Mouse (Mus musculus): ENCODE measurements around the gene Tbc1d22b. TPM values are rescaled to one million over a fixed set of nuclear protein-coding genes. Genes with fewer than 3 reads are reported as not detected.
"Not testable (repeated sequence)": the region's sequence is repeated elsewhere in the genome, so short reads cannot be mapped to it uniquely, and the experiment has no call there.

Gene Tbc1d22b
- polyA plus RNA-seq, 1 experiment, result 9.0 TPM

- no peaks in the 10 kb centered on the region for H3K79me2 ChIP-seq (ENCODE audit: control insufficient read depth, insufficient read depth)
- no peak overlapping the region for H3K4me2 ChIP-seq (ENCODE audit: low read depth)
- TF ChIP-seq CEBPB (IDR thresholded peaks at IDR 0.05; ENCODE audit: insufficient read depth, poor library complexity, severe bottlenecking) (no peak), USF1 (IDR thresholded peaks at IDR 0.05; ENCODE audit: low read depth) (no peak), SRF (IDR thresholded peaks at IDR 0.05; ENCODE audit: control insufficient read depth, insufficient read length, low read depth) (no peak), MYOD1 (IDR thresholded peaks at IDR 0.05; ENCODE audit: control insufficient read depth in 1 of 3, insufficient read length in 2 of 3, low read depth in 2 of 3) (no peak), MAX (IDR thresholded peaks at IDR 0.05; ENCODE audit: low read depth) (no peak), REST (IDR thresholded peaks at IDR 0.05; ENCODE audit: insufficient read depth, insufficient read length) (no peak), TCF12 (IDR thresholded peaks at IDR 0.05; ENCODE audit: insufficient read depth, poor library complexity, severe bottlenecking) (no peak), POLR2AphosphoS2 (IDR thresholded peaks at IDR 0.05; ENCODE audit: insufficient read length, low read depth) (no peak)
- H3ac ChIP-seq (ENCODE audit: control insufficient read depth, insufficient read length), result no peak overlapping the region
- H3K27me3 ChIP-seq (ENCODE audit: control insufficient read depth, insufficient read depth, insufficient read length), result no peaks in the 10 kb centered on the region
- H3K36me3 ChIP-seq (ENCODE audit: control insufficient read depth, insufficient read depth), result peaks cover 4% of the 10 kb centered on the region
- H3K4me3 ChIP-seq, result no peak overlapping the region
Measured at GRCm38 (mm10) chr17:29599051-29599450, 49.5 kb downstream of the Tbc1d22b start.

DNA sequence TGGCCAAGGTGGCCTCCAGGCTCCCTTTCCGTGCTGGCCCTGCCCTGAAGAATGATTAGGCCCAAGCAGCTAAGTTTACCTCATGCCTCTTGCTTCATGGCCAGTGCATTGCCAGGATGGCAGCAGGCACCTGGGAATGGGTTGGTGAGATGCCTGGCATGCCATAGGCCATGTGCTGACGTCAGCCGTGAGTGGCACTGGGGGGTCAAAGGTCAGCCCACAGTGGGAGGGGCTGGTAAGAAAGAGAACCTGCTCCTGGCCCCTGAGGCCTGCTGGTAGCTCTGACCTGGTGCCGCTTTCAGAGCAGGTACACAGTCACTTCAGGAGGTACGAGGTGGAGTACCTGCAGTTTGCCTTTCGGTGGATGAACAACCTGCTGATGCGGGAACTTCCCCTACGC, 50.0 kb downstream of the Tbc1d22b start:
- H3ac ChIP-seq (ENCODE audit: control insufficient read depth, insufficient read length), result no peak overlapping the region
- H3K36me3 ChIP-seq (ENCODE audit: control insufficient read depth, insufficient read depth), result peaks cover 4% of the 10 kb centered on the region
- no peaks in the 10 kb centered on the region for H3K79me2 ChIP-seq (ENCODE audit: control insufficient read depth, insufficient read depth)
- H3K27me3 ChIP-seq (ENCODE audit: control insufficient read depth, insufficient read depth, insufficient read length), result no peaks in the 10 kb centered on the region
- H3K4me3 ChIP-seq, result no peak overlapping the region
- TF ChIP-seq REST (IDR thresholded peaks at IDR 0.05; ENCODE audit: insufficient read depth, insufficient read length) (no peak), TCF3 (IDR thresholded peaks at IDR 0.05; ENCODE audit: insufficient read length, low read depth) (no peak), USF1 (IDR thresholded peaks at IDR 0.05; ENCODE audit: low read depth) (no peak), CEBPB (IDR thresholded peaks at IDR 0.05; ENCODE audit: insufficient read depth, poor library complexity, severe bottlenecking) (no peak), POLR2AphosphoS2 (IDR thresholded peaks at IDR 0.05; ENCODE audit: insufficient read length, low read depth) (no peak), POLR2A (IDR thresholded peaks at IDR 0.05; ENCODE audit: insufficient read length, low read depth) (no peak), SRF (IDR thresholded peaks at IDR 0.05; ENCODE audit: control insufficient read depth, insufficient read length, low read depth) (no peak), E2F4 (IDR thresholded peaks at IDR 0.05; ENCODE audit: insufficient read depth) (no peak), MYOD1 (IDR thresholded peaks at IDR 0.05; ENCODE audit: control insufficient read depth in 1 of 3, insufficient read length in 2 of 3, low read depth in 2 of 3) (no peak), TCF12 (IDR thresholded peaks at IDR 0.05; ENCODE audit: insufficient read depth, poor library complexity, severe bottlenecking) (no peak), MAX (IDR thresholded peaks at IDR 0.05; ENCODE audit: low read depth) (no peak), MYOG (IDR thresholded peaks at IDR 0.05; ENCODE audit: control insufficient read depth in 1 of 3, insufficient read depth in 1 of 3, insufficient read length in 2 of 3, low read depth in 2 of 3) (no peak)
- no peak overlapping the region for H3K4me2 ChIP-seq (ENCODE audit: low read depth)

DNA sequence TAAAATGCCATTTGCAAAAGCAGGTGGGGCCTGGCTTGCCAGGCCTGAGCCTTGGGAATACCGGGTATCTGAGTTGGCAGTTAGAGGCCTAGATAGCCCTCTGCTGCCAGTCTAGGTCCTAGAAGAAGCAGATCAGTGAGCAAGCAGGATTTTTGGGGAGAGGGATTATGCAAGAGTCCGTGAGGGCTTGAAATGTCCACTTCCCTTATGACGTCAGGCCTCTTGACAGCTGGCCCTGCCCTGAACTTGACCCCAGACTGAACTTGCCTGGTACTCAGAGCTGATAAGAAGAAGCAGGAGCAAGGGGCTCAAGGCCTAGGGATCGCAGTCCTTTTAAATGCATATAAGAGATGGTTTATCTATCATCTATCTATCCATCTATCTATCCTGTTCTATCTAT, 51.8 kb downstream of the Tbc1d22b start:
- Histone ChIP-seq H3K4me2 (ENCODE audit: low read depth) (no peak overlapping the region), H3ac (ENCODE audit: control insufficient read depth, insufficient read length) (no peak overlapping the region), H3K79me2 (ENCODE audit: control insufficient read depth, insufficient read depth) (no peaks in the 10 kb centered on the region), H3K27me3 (ENCODE audit: control insufficient read depth, insufficient read depth, insufficient read length) (no peaks in the 10 kb centered on the region), H3K36me3 (ENCODE audit: control insufficient read depth, insufficient read depth) (no peaks in the 10 kb centered on the region), H3K4me3 (no peak overlapping the region)
- peak in 1 of 3 experiments; percentile 13 for TF ChIP-seq MYOD1 (IDR thresholded peaks at IDR 0.05; ENCODE audit: control insufficient read depth in 1 of 3, insufficient read length in 2 of 3, low read depth in 2 of 3)
- no peak for TF ChIP-seq SRF (IDR thresholded peaks at IDR 0.05; ENCODE audit: control insufficient read depth, insufficient read length, low read depth)
- no peak for TF ChIP-seq USF1 (IDR thresholded peaks at IDR 0.05; ENCODE audit: low read depth)
- no peak for TF ChIP-seq POLR2AphosphoS2 (IDR thresholded peaks at IDR 0.05; ENCODE audit: insufficient read length, low read depth)
- TF ChIP-seq REST (IDR thresholded peaks at IDR 0.05; ENCODE audit: insufficient read depth, insufficient read length), result no peak
- no peak for TF ChIP-seq E2F4 (IDR thresholded peaks at IDR 0.05; ENCODE audit: insufficient read depth)
- peak; percentile 37; the same call in 1 of the 2 replicates for TF ChIP-seq CEBPB (IDR thresholded peaks at IDR 0.05; ENCODE audit: insufficient read depth, poor library complexity, severe bottlenecking)
- no peak for TF ChIP-seq TCF3 (IDR thresholded peaks at IDR 0.05; ENCODE audit: insufficient read length, low read depth)
- TF ChIP-seq MYOG (IDR thresholded peaks at IDR 0.05; ENCODE audit: control insufficient read depth in 1 of 3, insufficient read depth in 1 of 3, insufficient read length in 2 of 3, low read depth in 2 of 3), result peak in 1 of 3 experiments; percentile 66
- no peak for TF ChIP-seq POLR2A (IDR thresholded peaks at IDR 0.05; ENCODE audit: insufficient read length, low read depth)
- no peak for TF ChIP-seq MAX (IDR thresholded peaks at IDR 0.05; ENCODE audit: low read depth)
- TF ChIP-seq TCF12 (IDR thresholded peaks at IDR 0.05; ENCODE audit: insufficient read depth, poor library complexity, severe bottlenecking), result no peak

GRCm38 (mm10) chr17:29603283-29603682, 53.7 kb downstream of the Tbc1d22b start:
- TF ChIP-seq POLR2A (IDR thresholded peaks at IDR 0.05; ENCODE audit: insufficient read length, low read depth) (no peak), TCF12 (IDR thresholded peaks at IDR 0.05; ENCODE audit: insufficient read depth, poor library complexity, severe bottlenecking) (no peak), TCF3 (IDR thresholded peaks at IDR 0.05; ENCODE audit: insufficient read length, low read depth) (no peak), USF1 (IDR thresholded peaks at IDR 0.05; ENCODE audit: low read depth) (no peak), REST (IDR thresholded peaks at IDR 0.05; ENCODE audit: insufficient read depth, insufficient read length) (no peak), MAX (IDR thresholded peaks at IDR 0.05; ENCODE audit: low read depth) (no peak), CEBPB (IDR thresholded peaks at IDR 0.05; ENCODE audit: insufficient read depth, poor library complexity, severe bottlenecking) (no peak), E2F4 (IDR thresholded peaks at IDR 0.05; ENCODE audit: insufficient read depth) (no peak), MYOG (IDR thresholded peaks at IDR 0.05; ENCODE audit: control insufficient read depth in 1 of 3, insufficient read depth in 1 of 3, insufficient read length in 2 of 3, low read depth in 2 of 3) (no peak), SRF (IDR thresholded peaks at IDR 0.05; ENCODE audit: control insufficient read depth, insufficient read length, low read depth) (no peak), POLR2AphosphoS2 (IDR thresholded peaks at IDR 0.05; ENCODE audit: insufficient read length, low read depth) (no peak), MYOD1 (IDR thresholded peaks at IDR 0.05; ENCODE audit: control insufficient read depth in 1 of 3, insufficient read length in 2 of 3, low read depth in 2 of 3) (no peak)
- Histone ChIP-seq H3K36me3 (ENCODE audit: control insufficient read depth, insufficient read depth) (no peaks in the 10 kb centered on the region), H3K4me2 (ENCODE audit: low read depth) (no peak overlapping the region), H3K27me3 (ENCODE audit: control insufficient read depth, insufficient read depth, insufficient read length) (no peaks in the 10 kb centered on the region), H3K4me3 (no peak overlapping the region), H3ac (ENCODE audit: control insufficient read depth, insufficient read length) (no peak overlapping the region), H3K79me2 (ENCODE audit: control insufficient read depth, insufficient read depth) (no peaks in the 10 kb centered on the region)

DNA sequence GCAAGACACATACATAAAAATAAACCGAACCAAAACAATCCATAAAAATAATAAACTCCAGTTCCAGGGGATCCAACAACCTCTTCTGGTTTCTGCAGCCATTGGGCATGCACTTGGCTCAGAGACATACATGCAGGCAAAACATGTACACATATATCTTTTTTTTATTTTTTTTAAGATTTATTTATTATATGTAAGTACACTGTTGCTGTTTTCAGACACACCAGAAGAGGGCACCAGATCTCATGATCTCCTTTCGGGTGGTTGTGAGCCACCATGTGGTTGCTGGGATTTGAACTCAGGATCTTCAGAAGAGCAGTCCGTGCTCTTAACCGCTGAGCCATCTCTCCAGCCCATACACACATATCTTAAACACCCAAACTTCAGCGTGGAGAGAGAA, 63.9 kb downstream of the Tbc1d22b start:
- not testable (repeated sequence) for H3ac ChIP-seq (ENCODE audit: control insufficient read depth, insufficient read length); H3K4me2 ChIP-seq (ENCODE audit: low read depth); H3K27me3 ChIP-seq (ENCODE audit: control insufficient read depth, insufficient read depth, insufficient read length); H3K4me3 ChIP-seq; H3K36me3 ChIP-seq (ENCODE audit: control insufficient read depth, insufficient read depth)
- peaks cover 34% of the 10 kb centered on the region for H3K79me2 ChIP-seq (ENCODE audit: control insufficient read depth, insufficient read depth)
